Mouse (Mus musculus) bone marrow macrophage, adult 2 months (primary cell): ENCODE results near the gene Adamts20.

Experiments
- CTCF ChIP-seq: IDR thresholded peaks from 2 replicates; pipeline ENCODE4 v1.5.1; 2012; ENCODE audit warnings: low read depth, mild to moderate bottlenecking, low read length, moderate library complexity
- POLR2A ChIP-seq: IDR thresholded peaks from 2 replicates; pipeline ENCODE4 v1.6.1; 2012; ENCODE audit warnings: mild to moderate bottlenecking, low read depth, low read length, borderline replicate concordance

DNA sequence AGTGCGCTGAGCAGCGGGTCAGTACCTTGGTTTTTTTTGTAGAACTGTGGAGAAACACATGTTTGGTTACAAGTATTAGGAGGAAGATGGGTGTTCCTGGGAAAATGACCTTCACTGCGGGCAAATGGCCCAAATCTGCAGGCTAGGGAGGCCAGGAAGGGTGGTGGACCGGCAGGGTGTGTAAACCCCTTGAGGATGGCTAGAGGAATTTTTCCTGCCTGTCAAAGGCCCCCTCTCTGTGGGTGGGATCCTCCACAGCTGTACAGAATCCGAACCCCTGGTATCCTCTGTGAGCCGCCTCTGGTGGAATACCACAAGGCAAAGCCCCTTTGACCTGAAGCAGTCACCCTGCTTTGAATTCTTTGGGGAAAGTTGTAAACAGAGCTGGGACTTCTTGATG lies 216.8 kb downstream of the Adamts20 start:
- TF ChIP-seq CTCF (no peak), POLR2A (no peak)
